Mouse (Mus musculus): ENCODE results near the gene Olfr804.

The Olfr804 gene

GRCm38 (mm10) chr10:129702910-129703309, at the start of gene Olfr804:
Gene Olfr804, plus strand, starts transcription at chr10:129703210.
- no peak for DNase-seq

DNA sequence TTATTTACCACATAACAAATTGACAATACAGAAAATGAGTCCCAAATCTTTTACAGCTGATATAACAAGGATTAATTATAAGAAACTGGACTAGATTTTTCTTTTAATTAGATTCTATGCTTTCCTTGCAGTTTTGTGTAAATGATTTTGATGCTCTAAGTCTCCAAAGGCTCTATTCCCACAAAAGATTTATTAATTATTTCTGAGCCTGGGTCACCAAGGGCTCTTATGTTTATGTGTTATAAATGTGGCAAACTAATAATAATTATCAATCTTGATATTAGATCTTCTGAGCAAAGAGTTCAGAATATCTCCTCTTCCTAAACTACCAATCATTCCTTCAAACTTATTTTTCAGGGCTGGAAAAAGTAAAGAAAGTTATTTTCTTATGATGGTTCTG, 45.6 kb upstream of the Olfr804 start, which contains the start of gene Olfr800:
Olfr800 (plus strand) TSS at position 301 of the 400 bp plus-strand sequence.
- no peak for DNase-seq

GRCm38 (mm10) chr10:129673765-129674164, 29.2 kb upstream of the Olfr804 start, which contains the start of gene Olfr801:
Gene Olfr801, minus strand, starts transcription at chr10:129673865.
- DNase-seq = no peak

DNA sequence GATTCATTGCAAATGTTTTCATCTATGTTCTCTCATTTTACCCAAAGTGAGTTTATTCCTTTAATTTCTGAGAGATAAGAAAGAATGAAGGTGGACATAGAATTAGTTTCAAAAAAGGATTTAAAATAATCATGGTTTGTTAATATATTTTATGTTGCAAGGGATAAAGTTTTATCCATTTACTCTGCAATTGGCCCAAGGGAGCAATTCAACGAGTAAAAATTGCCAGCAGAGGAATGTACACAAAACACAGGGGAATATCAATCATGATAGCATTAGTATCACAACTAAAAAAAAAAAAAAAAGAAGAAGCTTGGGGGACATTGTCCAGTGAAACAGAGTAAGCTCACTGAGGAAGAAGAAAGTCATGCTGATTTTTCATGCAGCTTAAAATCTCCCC, 14.9 kb upstream of the Olfr804 start, which contains the start of gene Olfr802:
Olfr802 (minus strand) TSS at position 101 of the 400 bp plus-strand sequence.
- no peak for DNase-seq

DNA sequence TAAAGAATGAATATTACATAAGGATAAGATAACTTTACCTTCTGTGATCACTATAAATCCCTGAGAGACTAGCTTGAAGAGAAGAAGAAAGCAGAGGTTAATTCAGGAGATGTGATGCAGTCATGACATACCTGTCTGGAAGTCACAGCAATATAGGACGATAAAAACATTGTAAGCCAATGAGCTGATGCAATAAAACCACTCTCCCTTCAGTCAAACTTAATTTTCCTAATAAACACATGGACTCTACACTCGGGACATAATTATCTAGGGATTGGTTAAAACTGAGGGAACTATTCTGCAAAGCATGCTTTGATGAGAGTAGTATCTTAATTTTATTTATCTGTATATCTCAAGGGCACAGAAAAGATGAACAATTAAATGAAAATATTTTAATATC, 8.8 kb upstream of the Olfr804 start, which contains the start of gene Olfr803:
Olfr803 (minus strand) TSS at position 101 of the 400 bp plus-strand sequence.
- no peak for DNase-seq

DNA sequence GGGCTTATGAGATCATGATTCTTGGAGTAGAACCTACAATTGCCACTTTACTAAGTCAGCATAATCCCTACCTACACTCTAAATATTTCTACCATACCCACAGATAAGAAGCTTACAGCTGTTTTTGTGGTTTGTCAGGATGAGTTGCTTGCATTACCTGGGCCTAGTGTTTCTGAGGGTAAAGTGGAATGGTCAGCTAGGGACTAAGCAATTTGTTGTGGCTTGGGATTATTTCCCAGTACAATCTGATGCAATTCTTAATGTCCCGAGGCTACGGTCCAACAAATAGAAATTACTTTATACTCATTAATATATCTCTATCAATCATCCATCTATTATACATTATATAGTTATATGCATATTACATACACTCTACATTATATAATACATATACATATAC, 26.3 kb downstream of the Olfr804 start, which contains the start of gene Olfr805:
Olfr805 (minus strand) TSS at position 101 of the 400 bp plus-strand sequence.
- no peak for DNase-seq

DNA sequence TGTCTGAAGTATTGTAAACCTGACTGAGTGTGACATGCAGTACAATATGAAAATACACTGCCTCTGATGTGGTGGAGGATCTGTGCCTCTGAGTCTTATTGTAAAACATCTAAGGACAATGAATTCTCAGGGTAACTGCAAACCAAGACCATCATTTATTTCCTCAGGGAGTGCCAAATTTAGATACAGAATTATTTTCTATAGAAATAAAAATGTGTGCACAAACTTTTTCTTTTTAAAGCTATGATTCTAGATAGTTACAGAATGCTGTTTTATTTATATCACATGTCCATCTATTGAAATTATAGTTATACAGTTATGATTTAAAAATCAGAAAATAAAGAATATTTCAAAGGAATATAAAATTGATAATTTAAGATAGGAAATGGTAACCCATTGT, 38.8 kb downstream of the Olfr804 start, which contains the start of gene Olfr806:
Olfr806 (minus strand) TSS at position 101 of the 400 bp plus-strand sequence.
- no peak for DNase-seq

DNA sequence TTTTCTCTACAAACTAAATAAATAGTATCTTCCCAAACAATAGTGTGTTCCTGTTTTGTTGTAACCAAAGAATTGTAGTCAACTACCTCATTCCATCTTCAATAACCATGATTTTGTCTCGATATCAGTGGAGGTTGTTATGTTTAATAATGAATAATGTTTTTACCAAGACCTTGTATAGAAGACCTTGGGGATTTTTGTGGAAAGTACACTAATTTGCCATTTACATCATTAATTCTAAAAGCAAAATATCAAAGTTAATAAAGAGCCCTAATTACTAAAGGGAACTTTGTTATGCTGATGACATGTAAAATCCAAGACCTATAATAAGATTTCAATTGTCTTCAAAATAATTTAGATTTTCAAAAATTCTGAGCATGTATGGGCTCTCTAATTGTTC, 54.7 kb downstream of the Olfr804 start, which contains the start of gene Olfr807:
Olfr807 (minus strand) TSS at position 101 of the 400 bp plus-strand sequence.
- DNase-seq = no peak
